Mouse (Mus musculus) forebrain, embryonic 14.5 days (tissue): ENCODE data around the gene Tbpl1. TPM values are rescaled to one million over a fixed set of nuclear protein-coding genes. Genes with fewer than 3 reads are reported as not detected.
A peak's percentile ranks its signal among the peaks of the same experiment; 100 is the strongest.

Source experiments
- ATAC-seq: fragments of 200-750 bp; cut with Nextera tagmentation; 2 replicates; pipeline ENCODE4 v1.8.0; 2017; ENCODE audit warnings: mild to moderate bottlenecking, moderate library complexity
- DNase-seq: peaks from one replicate; pipeline ENCODE4 v3.0.0-alpha.2; 2015; ENCODE audit warnings: low spot score
- H3K27ac ChIP-seq: fragments of 300-500 bp; sonication (generic); 2 replicates; pipeline ENCODE4 v1.5.1; 2014; ENCODE audit warnings: low read depth, mild to moderate bottlenecking, control low read depth, low read length, moderate library complexity
- H3K27me3 ChIP-seq: fragments of 300-500 bp; sonication (generic); replicated peaks from 2 replicates; pipeline ENCODE4 v1.6.1; 2014; ENCODE audit warnings: low read length, control low read depth, mixed read lengths; ENCODE audit not compliant: control insufficient read depth, insufficient read depth
- H3K36me3 ChIP-seq: fragments of 300-500 bp; sonication (generic); 2 replicates; pipeline ENCODE4 v1.6.1; 2014; ENCODE audit warnings: low read length, control low read depth; ENCODE audit not compliant: control insufficient read depth, insufficient read depth
- H3K4me1 ChIP-seq: fragments of 300-500 bp; sonication (generic); 2 replicates; pipeline ENCODE4 v1.6.1; 2014; ENCODE audit warnings: antibody characterized with exemption, low read length, control low read depth; ENCODE audit not compliant: control insufficient read depth, insufficient read depth
- H3K4me2 ChIP-seq: fragments of 300-500 bp; sonication (generic); 2 replicates; pipeline ENCODE4 v1.6.1; 2014; ENCODE audit warnings: mild to moderate bottlenecking, control low read depth, low read length
- H3K4me3 ChIP-seq: fragments of 300-500 bp; sonication (generic); 2 replicates; pipeline ENCODE4 v1.5.1; 2014; ENCODE audit warnings: low read depth, low read length, control low read depth
- H3K9ac ChIP-seq: fragments of 300-500 bp; sonication (generic); 2 replicates; pipeline ENCODE4 v1.6.1; 2014; ENCODE audit warnings: mild to moderate bottlenecking, low read length, control low read depth, moderate library complexity
- H3K9me3 ChIP-seq: fragments of 300-500 bp; sonication (generic); replicated peaks from 2 replicates; pipeline ENCODE4 v1.6.1; 2016; ENCODE audit warnings: low read length, control low read depth, mixed read lengths; ENCODE audit not compliant: control insufficient read depth
- WGBS: fragments of 180-500 bp; shearing (Covaris S2); extraction: QIAGEN DNeasy Blood & Tissue Kit; methylation state at CpG from one replicate; pipeline ENCODE4 v1.1.7; 2014; 5-methylcytosine and 5-hydroxymethylcytosine counted together
- polyA plus RNA-seq: library from polyadenylated mRNA; unstranded; fragments of >200 nt; fragmentation: Nextera tagmentation; extraction: Ambion mirVana; gene quantifications from 2 replicates; pipeline ENCODE4 v1.2.1, GENCODE M21; 2014

Gene Tbpl1
- 108 and 121 TPM in 2 replicates for polyA plus RNA-seq

GRCm38 (mm10) chr10:22731272-22732093, at the start of gene Tbpl1:
Gene Tbpl1, minus strand, starts transcription at chr10:22731938.
- peak; percentile 98 for DNase-seq
- no peaks in the 10 kb centered on the region for H3K36me3 ChIP-seq
- H3K4me1 ChIP-seq: peaks cover 28% of the 10 kb centered on the region
- peak within 1 kb of the TSS; percentile 92 for H3K27ac ChIP-seq
- H3K4me3 ChIP-seq: peak within 1 kb of the TSS; percentile 99
- WGBS: under 1% methylated on average over 75 of the region's 77 CpGs
- peak; percentile 98 for ATAC-seq
- peak within 1 kb of the TSS; percentile 99 for H3K9ac ChIP-seq
- H3K27me3 ChIP-seq: no peaks in the 10 kb centered on the region
- H3K4me2 ChIP-seq: peak within 1 kb of the TSS; percentile 95
- no peaks in the 10 kb centered on the region for H3K9me3 ChIP-seq

- no peak overlapping the region for H3K4me2 ChIP-seq
- no peaks in the 10 kb centered on the region for H3K36me3 ChIP-seq
- no peak overlapping the region for H3K4me3 ChIP-seq
- H3K4me1 ChIP-seq: no peaks in the 10 kb centered on the region
- WGBS: 39% methylated on average over 4 of the region's 4 CpGs
- H3K27me3 ChIP-seq: no peaks in the 10 kb centered on the region
- ATAC-seq (no peak), DNase-seq (no peak)
- H3K27ac ChIP-seq: no peak overlapping the region
- H3K9me3 ChIP-seq: no peaks in the 10 kb centered on the region
- no peak overlapping the region for H3K9ac ChIP-seq
Measured at GRCm38 (mm10) chr10:22781466-22781865, 49.7 kb upstream of the Tbpl1 start.

GRCm38 (mm10) chr10:22777939-22778338, 46.2 kb upstream of the Tbpl1 start:
- ATAC-seq (no peak), DNase-seq (peak; percentile 70)
- H3K9ac ChIP-seq: no peak overlapping the region
- no peak overlapping the region for H3K27ac ChIP-seq
- no peaks in the 10 kb centered on the region for H3K4me1 ChIP-seq
- H3K4me3 ChIP-seq: no peak overlapping the region
- H3K4me2 ChIP-seq: no peak overlapping the region
- H3K9me3 ChIP-seq: no peaks in the 10 kb centered on the region
- no peaks in the 10 kb centered on the region for H3K36me3 ChIP-seq
- no peaks in the 10 kb centered on the region for H3K27me3 ChIP-seq
- WGBS: 22% methylated on average over 5 of the region's 5 CpGs

- WGBS: 9% methylated on average over 7 of the region's 7 CpGs
- H3K9me3 ChIP-seq: no peaks in the 10 kb centered on the region
- ATAC-seq: peak; percentile 78
- no peak overlapping the region for H3K27ac ChIP-seq
- H3K4me3 ChIP-seq: no peak overlapping the region
- no peaks in the 10 kb centered on the region for H3K36me3 ChIP-seq
- peak overlapping the region; percentile 29; the same call in 1 of the 2 replicates for H3K9ac ChIP-seq
- no peaks in the 10 kb centered on the region for H3K27me3 ChIP-seq
- H3K4me1 ChIP-seq: no peaks in the 10 kb centered on the region
- peak; percentile 76 for DNase-seq
- H3K4me2 ChIP-seq: no peak overlapping the region
Measured at GRCm38 (mm10) chr10:22776007-22776698, 44.4 kb upstream of the Tbpl1 start.

GRCm38 (mm10) chr10:22775456-22775855, 43.7 kb upstream of the Tbpl1 start:
- Histone ChIP-seq H3K27ac (no peak overlapping the region), H3K36me3 (no peaks in the 10 kb centered on the region), H3K4me1 (no peaks in the 10 kb centered on the region), H3K9ac (no peak overlapping the region), H3K4me2 (no peak overlapping the region), H3K9me3 (no peaks in the 10 kb centered on the region), H3K27me3 (no peaks in the 10 kb centered on the region), H3K4me3 (no peak overlapping the region)
- peak; percentile 50; the same call in 1 of the 2 replicates for ATAC-seq
- DNase-seq: no peak
- WGBS: 82% methylated on average over 2 of the region's 2 CpGs

- 92% methylated on average over 3 of the region's 3 CpGs for WGBS
- no peaks in the 10 kb centered on the region for H3K9me3 ChIP-seq
- no peak overlapping the region for H3K27ac ChIP-seq
- no peaks in the 10 kb centered on the region for H3K27me3 ChIP-seq
- no peak overlapping the region for H3K4me2 ChIP-seq
- no peak overlapping the region for H3K9ac ChIP-seq
- DNase-seq (no peak), ATAC-seq (no peak)
- H3K4me3 ChIP-seq: no peak overlapping the region
- H3K4me1 ChIP-seq: no peaks in the 10 kb centered on the region
- H3K36me3 ChIP-seq: no peaks in the 10 kb centered on the region
Measured at GRCm38 (mm10) chr10:22774626-22775025, 42.9 kb upstream of the Tbpl1 start.

- Histone ChIP-seq H3K9ac (no peak overlapping the region), H3K36me3 (no peaks in the 10 kb centered on the region), H3K27me3 (no peaks in the 10 kb centered on the region), H3K9me3 (no peaks in the 10 kb centered on the region), H3K4me1 (no peaks in the 10 kb centered on the region), H3K4me2 (no peak overlapping the region), H3K4me3 (no peak overlapping the region), H3K27ac (no peak overlapping the region)
- WGBS: 95% methylated on average over 1 of the region's 1 CpGs
- DNase-seq (no peak), ATAC-seq (no peak)
Measured at GRCm38 (mm10) chr10:22754240-22754639, 22.5 kb upstream of the Tbpl1 start.

- Histone ChIP-seq H3K36me3 (no peaks in the 10 kb centered on the region), H3K4me1 (peaks cover 8% of the 10 kb centered on the region), H3K27ac (no peak overlapping the region), H3K4me3 (no peak overlapping the region), H3K9me3 (no peaks in the 10 kb centered on the region), H3K9ac (no peak overlapping the region), H3K27me3 (no peaks in the 10 kb centered on the region), H3K4me2 (no peak overlapping the region)
- 77% methylated on average over 5 of the region's 5 CpGs for WGBS
- DNase-seq (no peak), ATAC-seq (no peak)
Measured at GRCm38 (mm10) chr10:22751175-22751682, 19.5 kb upstream of the Tbpl1 start.
